Mouse (Mus musculus) hindbrain, embryonic 16.5 days (tissue): ENCODE results near the gene Ppp4r1. TPM values are rescaled to one million over a fixed set of nuclear protein-coding genes. Genes with fewer than 3 reads are reported as not detected.

Source experiments
- ATAC-seq: fragments of 200-750 bp; cut with Nextera tagmentation; 2 replicates; pipeline ENCODE4 v1.8.0; 2017; ENCODE audit warnings: moderate TSS enrichment, moderate library complexity
- H3K27ac ChIP-seq: fragments of 300-500 bp; sonication (generic); 2 replicates; pipeline ENCODE4 v1.5.1; 2014; ENCODE audit warnings: low read depth, mild to moderate bottlenecking, control low read depth, low read length, moderate library complexity
- H3K27me3 ChIP-seq: fragments of 300-500 bp; sonication (generic); replicated peaks from 2 replicates; pipeline ENCODE4 v1.6.1; 2014; ENCODE audit warnings: low read length; ENCODE audit not compliant: control insufficient read depth, insufficient read depth
- H3K36me3 ChIP-seq: fragments of 300-500 bp; sonication (generic); 2 replicates; pipeline ENCODE4 v1.6.1; 2014; ENCODE audit warnings: mild to moderate bottlenecking, low read length, moderate library complexity, mixed read lengths; ENCODE audit not compliant: control insufficient read depth, insufficient read depth
- H3K4me1 ChIP-seq: fragments of 300-500 bp; sonication (generic); 2 replicates; pipeline ENCODE4 v1.6.1; 2014; ENCODE audit warnings: low read depth, low read length; ENCODE audit not compliant: control insufficient read depth, insufficient read depth
- H3K4me2 ChIP-seq: fragments of 300-500 bp; sonication (generic); 2 replicates; pipeline ENCODE4 v1.6.1; 2014; ENCODE audit warnings: mild to moderate bottlenecking, low read length, control low read depth, moderate library complexity
- H3K4me3 ChIP-seq: fragments of 300-500 bp; sonication (generic); 2 replicates; pipeline ENCODE4 v1.5.1; 2014; ENCODE audit warnings: mild to moderate bottlenecking, low read length, control low read depth, moderate library complexity
- H3K9ac ChIP-seq: fragments of 300-500 bp; sonication (generic); 2 replicates; pipeline ENCODE4 v1.6.1; 2014; ENCODE audit warnings: low read depth, mild to moderate bottlenecking, control low read depth, low read length, moderate library complexity
- H3K9me3 ChIP-seq: fragments of 300-500 bp; sonication (generic); 2 replicates; pipeline ENCODE4 v1.6.1; 2014; ENCODE audit warnings: mild to moderate bottlenecking, low read length, moderate library complexity; ENCODE audit not compliant: control insufficient read depth
- WGBS: fragments of 180-500 bp; shearing (Covaris S2); extraction: QIAGEN DNeasy Blood & Tissue Kit; methylation state at CpG from one replicate; pipeline ENCODE4 v1.1.7; 2014; 5-methylcytosine and 5-hydroxymethylcytosine counted together
- polyA plus RNA-seq: library from polyadenylated mRNA; unstranded; fragments of >200 nt; fragmentation: Nextera tagmentation; extraction: Ambion mirVana; gene quantifications from 2 replicates; pipeline ENCODE4 v1.2.1, GENCODE M21; 2015

The Ppp4r1 gene
- polyA plus RNA-seq, 1 experiment from 2014 or later, result 37.1 TPM

GRCm38 (mm10) chr17:65884691-65885397, 102.5 kb downstream of the Ppp4r1 start:
- Histone ChIP-seq H3K4me3 (peak overlapping the region; percentile 97), H3K9ac (peak overlapping the region; percentile 95), H3K4me2 (peak overlapping the region; percentile 93), H3K4me1 (peaks cover 22% of the 10 kb centered on the region), H3K27me3 (no peaks in the 10 kb centered on the region), H3K36me3 (no peaks in the 10 kb centered on the region), H3K9me3 (no peaks in the 10 kb centered on the region), H3K27ac (peak overlapping the region; percentile 97)
- ATAC-seq, result peak; percentile 99
- WGBS, result 0% methylated on average over 58 of the region's 67 CpGs

DNA sequence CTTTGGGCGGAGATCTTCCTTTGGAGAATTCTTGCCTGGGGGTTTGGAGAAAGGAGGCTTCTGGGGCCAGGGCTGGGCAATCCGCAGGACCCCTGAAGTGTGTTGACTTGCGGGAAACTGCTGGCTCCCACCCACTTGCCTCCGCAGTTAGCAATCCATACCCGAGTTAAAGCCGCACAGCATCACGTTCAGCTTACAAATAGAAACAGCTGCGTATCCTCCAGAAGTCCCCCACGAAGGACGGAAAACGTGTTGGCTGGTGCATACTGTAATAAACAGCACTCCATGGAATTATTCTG, 103.0 kb downstream of the Ppp4r1 start:
- H3K9me3 ChIP-seq, result no peaks in the 10 kb centered on the region
- H3K27ac ChIP-seq, result peak overlapping the region; percentile 97
- H3K27me3 ChIP-seq, result no peaks in the 10 kb centered on the region
- peaks cover 22% of the 10 kb centered on the region for H3K4me1 ChIP-seq
- WGBS, result 0% methylated on average over 11 of the region's 11 CpGs
- no peak for ATAC-seq
- H3K9ac ChIP-seq, result peak overlapping the region; percentile 81
- no peaks in the 10 kb centered on the region for H3K36me3 ChIP-seq
- peak overlapping the region; percentile 93 for H3K4me2 ChIP-seq
- H3K4me3 ChIP-seq, result peak overlapping the region; percentile 97

- Histone ChIP-seq H3K36me3 (no peaks in the 10 kb centered on the region), H3K9me3 (no peaks in the 10 kb centered on the region), H3K4me2 (peak within 1 kb of the TSS; percentile 93), H3K9ac (peak within 1 kb of the TSS; percentile 95), H3K27me3 (no peaks in the 10 kb centered on the region), H3K4me1 (peaks cover 21% of the 10 kb centered on the region), H3K4me3 (peak within 1 kb of the TSS; percentile 97), H3K27ac (peak within 1 kb of the TSS; percentile 97)
- WGBS, result 6% methylated on average over 14 of the region's 14 CpGs
- ATAC-seq, result no peak
Observed at GRCm38 (mm10) chr17:65885697-65886529, 103.5 kb downstream of the Ppp4r1 start, which contains the start of gene Ralbp1. TSS of gene Ralbp1 (minus strand) at chr17:65885798.

- WGBS, result 75% methylated on average over 9 of the region's 9 CpGs
- ATAC-seq, result no peak
- Histone ChIP-seq H3K4me1 (peaks cover 20% of the 10 kb centered on the region), H3K27ac (no peak overlapping the region; the same call in 1 of the 2 replicates), H3K4me2 (peak overlapping the region; percentile 93), H3K4me3 (peak overlapping the region; percentile 97), H3K9ac (peak overlapping the region; percentile 2; the same call in 1 of the 2 replicates), H3K27me3 (no peaks in the 10 kb centered on the region), H3K36me3 (no peaks in the 10 kb centered on the region), H3K9me3 (no peaks in the 10 kb centered on the region)
Observed at GRCm38 (mm10) chr17:65886571-65886970, 104.2 kb downstream of the Ppp4r1 start.

GRCm38 (mm10) chr17:65889476-65889875, 107.1 kb downstream of the Ppp4r1 start:
- no peak overlapping the region for H3K27ac ChIP-seq
- H3K9me3 ChIP-seq, result no peaks in the 10 kb centered on the region
- H3K27me3 ChIP-seq, result no peaks in the 10 kb centered on the region
- H3K9ac ChIP-seq, result no peak overlapping the region
- H3K4me3 ChIP-seq, result no peak overlapping the region
- no peak for ATAC-seq
- H3K4me1 ChIP-seq, result peaks cover 4% of the 10 kb centered on the region; the same call in 1 of the 2 replicates
- no peaks in the 10 kb centered on the region for H3K36me3 ChIP-seq
- H3K4me2 ChIP-seq, result no peak overlapping the region
- 86% methylated on average over 5 of the region's 5 CpGs for WGBS

Other genes starting within 250 kb of the Ppp4r1 start
- 0.51 and 0.68 TPM in 2 replicates for gene Tmem232, start 241.8 kb upstream of the Ppp4r1 start, polyA plus RNA-seq
- gene Vapa, start 169.0 kb upstream of the Ppp4r1 start, polyA plus RNA-seq, result 250 and 257 TPM in 2 replicates
- gene Txndc2, start 140.4 kb upstream of the Ppp4r1 start, polyA plus RNA-seq, result 0.11 TPM in 1 of 2 replicates, not detected in the other
- gene Rab31, start 9.8 kb upstream of the Ppp4r1 start, polyA plus RNA-seq, result 70.0 and 73.8 TPM in 2 replicates
- 52.1 and 58.3 TPM in 2 replicates for gene Ralbp1, start 103.2 kb downstream of the Ppp4r1 start, polyA plus RNA-seq
- 48.2 and 52.5 TPM in 2 replicates for gene Twsg1, start 168.7 kb downstream of the Ppp4r1 start, polyA plus RNA-seq